Mouse (Mus musculus): ENCODE measurements at regions not wholly inside any gene's neighbourhood (a gene's known extent, or its start where the extent isn't known, plus 50 kb on each side); places are given as distances from the start of the nearest gene placed in this dataset.

DNA sequence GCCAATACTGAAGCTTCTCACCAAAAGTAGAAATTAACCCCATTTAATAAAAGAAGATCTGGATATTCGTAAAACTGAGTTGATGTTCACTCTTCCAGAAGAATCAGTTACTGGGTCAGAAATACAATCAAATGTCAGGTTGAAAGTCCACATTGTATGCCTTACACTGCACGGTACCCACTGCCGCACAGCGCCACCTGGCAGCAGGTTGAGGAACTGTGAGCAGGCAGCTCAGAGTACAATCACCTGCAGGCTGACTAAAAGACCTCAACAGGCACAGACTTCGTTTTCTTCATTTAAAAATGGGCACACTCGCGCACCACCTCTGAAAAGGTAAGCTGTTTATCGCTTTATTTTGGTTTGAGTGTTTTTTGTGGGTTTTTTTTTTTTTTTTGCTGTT is 341.8 kb upstream of the Mms22l start:
- DNase-seq (ENCODE audit: low spot score) (peak; percentile 57), ATAC-seq (replicated peaks; ENCODE audit: low FRiP score, low read depth) (peak; percentile 74; the same call in 1 of the 2 replicates)
- no peaks in the 10 kb centered on the region for H3K9me3 ChIP-seq (replicated peaks; ENCODE audit: low read length)
- H3K36me3 ChIP-seq (ENCODE audit: insufficient read depth, low read length) = no peaks in the 10 kb centered on the region
- no peak overlapping the region for H3K4me2 ChIP-seq (ENCODE audit: low read length)
- H3K4me3 ChIP-seq (replicated peaks; ENCODE audit: low read depth, low read length) = no peak overlapping the region
- no peak overlapping the region for H3K9ac ChIP-seq (ENCODE audit: low read depth, low read length)
- H3K4me1 ChIP-seq (replicated peaks; ENCODE audit: insufficient read depth, low read length) = no peaks in the 10 kb centered on the region
- peak; percentile 88 for TF ChIP-seq CTCF (IDR thresholded peaks at IDR 0.05; ENCODE audit: low read depth)
- 21% methylated on average over 8 of the region's 8 CpGs for WGBS
- H3K27me3 ChIP-seq (ENCODE audit: insufficient read depth, low read length) = no peaks in the 10 kb centered on the region
- H3K27ac ChIP-seq = no peak overlapping the region

DNA sequence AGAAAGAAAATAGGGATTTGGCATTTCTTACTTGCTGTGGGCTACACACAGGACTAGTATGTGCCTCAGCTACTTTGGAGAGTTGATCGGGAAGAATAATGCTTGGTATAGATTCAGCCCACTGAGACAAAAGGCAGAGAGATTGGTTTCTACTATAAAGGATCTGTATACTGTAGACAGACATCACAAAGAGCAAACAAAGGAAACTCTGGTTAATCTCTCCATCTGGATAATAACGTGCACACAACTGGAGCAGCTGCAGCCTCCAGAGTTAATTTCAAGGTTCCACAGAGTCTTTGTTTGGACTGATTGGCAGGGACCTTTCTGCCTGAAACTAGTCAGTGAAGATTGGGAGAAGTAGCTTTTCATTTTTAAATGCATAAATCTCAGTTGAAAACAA is 322.5 kb upstream of the Mms22l start:
- no peak for ATAC-seq (replicated peaks; ENCODE audit: low FRiP score, low read depth)
- Histone ChIP-seq H3K27ac (no peak overlapping the region), H3K9ac (ENCODE audit: low read depth, low read length) (no peak overlapping the region), H3K4me2 (ENCODE audit: low read length) (no peak overlapping the region), H3K9me3 (replicated peaks; ENCODE audit: low read length) (no peaks in the 10 kb centered on the region), H3K4me3 (replicated peaks; ENCODE audit: low read depth, low read length) (no peak overlapping the region), H3K27me3 (ENCODE audit: insufficient read depth, low read length) (no peaks in the 10 kb centered on the region), H3K36me3 (ENCODE audit: insufficient read depth, low read length) (no peaks in the 10 kb centered on the region), H3K4me1 (replicated peaks; ENCODE audit: insufficient read depth, low read length) (no peaks in the 10 kb centered on the region)
- 72% methylated on average over 2 of the region's 2 CpGs for WGBS
- TF ChIP-seq CTCF (IDR thresholded peaks at IDR 0.05; ENCODE audit: low read depth) = no peak
- no peak for DNase-seq (ENCODE audit: low spot score)

DNA sequence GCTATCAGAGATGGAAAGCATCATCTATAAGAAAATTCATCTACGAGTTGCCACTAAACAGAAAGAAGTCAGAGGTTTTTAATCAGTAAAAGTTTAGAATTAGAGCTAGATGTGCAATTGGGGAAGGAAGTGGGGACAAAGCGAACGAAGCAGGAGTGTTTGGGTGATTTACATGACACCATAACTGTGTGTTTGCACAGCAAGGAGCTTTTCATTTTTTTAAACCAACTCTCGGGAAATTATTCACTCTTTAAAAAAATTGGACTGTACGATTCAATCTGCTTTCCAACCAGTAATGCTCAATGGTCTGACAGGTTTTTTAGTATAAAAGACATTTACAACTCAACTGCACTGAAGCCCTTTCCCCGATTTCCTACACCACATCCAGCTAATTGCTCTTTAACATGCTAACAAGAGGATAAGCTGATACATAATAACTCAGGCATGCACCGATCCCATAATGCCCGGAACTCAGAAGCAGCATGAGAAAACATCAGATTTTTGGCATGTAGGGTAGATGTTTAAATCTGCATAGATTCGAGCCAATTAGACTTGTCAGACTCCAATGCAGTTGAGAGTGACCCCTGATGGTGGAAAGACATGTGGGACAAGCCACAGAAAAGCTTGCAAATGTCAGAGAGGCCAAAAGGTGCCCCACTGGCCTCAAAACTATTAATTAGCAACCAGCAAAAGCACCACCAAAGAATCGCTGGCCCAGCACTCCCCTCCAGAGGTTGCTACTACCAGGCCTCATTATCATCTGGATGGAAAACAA is 282.8 kb upstream of the Mms22l start:
- Histone ChIP-seq H3K4me2 (ENCODE audit: low read length) (no peak overlapping the region), H3K4me1 (replicated peaks; ENCODE audit: insufficient read depth, low read length) (no peaks in the 10 kb centered on the region), H3K27me3 (ENCODE audit: insufficient read depth, low read length) (no peaks in the 10 kb centered on the region), H3K9me3 (replicated peaks; ENCODE audit: low read length) (no peaks in the 10 kb centered on the region), H3K27ac (no peak overlapping the region), H3K36me3 (ENCODE audit: insufficient read depth, low read length) (no peaks in the 10 kb centered on the region), H3K9ac (ENCODE audit: low read depth, low read length) (no peak overlapping the region), H3K4me3 (replicated peaks; ENCODE audit: low read depth, low read length) (no peak overlapping the region)
- ATAC-seq (replicated peaks; ENCODE audit: low FRiP score, low read depth) = no peak
- TF ChIP-seq CTCF (IDR thresholded peaks at IDR 0.05; ENCODE audit: low read depth) = no peak
- 53% methylated on average over 10 of the region's 10 CpGs for WGBS
- no peak for DNase-seq (ENCODE audit: low spot score)

DNA sequence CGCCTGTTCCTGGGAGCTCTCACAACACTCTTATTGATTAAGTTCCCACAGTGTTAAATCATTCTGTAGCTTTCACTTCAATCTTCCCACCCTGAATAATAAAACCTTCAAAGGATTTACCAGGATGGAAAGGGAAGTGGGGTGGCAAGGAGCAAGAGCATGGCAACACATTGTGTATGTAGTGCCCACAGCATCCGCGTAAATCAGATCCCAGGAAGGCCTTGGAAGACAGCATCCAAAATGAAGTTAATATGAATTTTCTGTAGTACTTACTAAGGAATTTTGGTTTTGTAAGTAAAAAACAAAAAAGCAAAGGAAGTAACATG is 282.3 kb upstream of the Mms22l start:
- TF ChIP-seq CTCF (IDR thresholded peaks at IDR 0.05; ENCODE audit: low read depth) = no peak
- DNase-seq (ENCODE audit: low spot score) (no peak), ATAC-seq (replicated peaks; ENCODE audit: low FRiP score, low read depth) (no peak)
- Histone ChIP-seq H3K4me1 (replicated peaks; ENCODE audit: insufficient read depth, low read length) (no peaks in the 10 kb centered on the region), H3K9ac (ENCODE audit: low read depth, low read length) (no peak overlapping the region), H3K27ac (no peak overlapping the region), H3K9me3 (replicated peaks; ENCODE audit: low read length) (no peaks in the 10 kb centered on the region), H3K27me3 (ENCODE audit: insufficient read depth, low read length) (no peaks in the 10 kb centered on the region), H3K4me2 (ENCODE audit: low read length) (no peak overlapping the region), H3K4me3 (replicated peaks; ENCODE audit: low read depth, low read length) (no peak overlapping the region), H3K36me3 (ENCODE audit: insufficient read depth, low read length) (no peaks in the 10 kb centered on the region)
- WGBS = 67% methylated on average over 3 of the region's 3 CpGs

DNA sequence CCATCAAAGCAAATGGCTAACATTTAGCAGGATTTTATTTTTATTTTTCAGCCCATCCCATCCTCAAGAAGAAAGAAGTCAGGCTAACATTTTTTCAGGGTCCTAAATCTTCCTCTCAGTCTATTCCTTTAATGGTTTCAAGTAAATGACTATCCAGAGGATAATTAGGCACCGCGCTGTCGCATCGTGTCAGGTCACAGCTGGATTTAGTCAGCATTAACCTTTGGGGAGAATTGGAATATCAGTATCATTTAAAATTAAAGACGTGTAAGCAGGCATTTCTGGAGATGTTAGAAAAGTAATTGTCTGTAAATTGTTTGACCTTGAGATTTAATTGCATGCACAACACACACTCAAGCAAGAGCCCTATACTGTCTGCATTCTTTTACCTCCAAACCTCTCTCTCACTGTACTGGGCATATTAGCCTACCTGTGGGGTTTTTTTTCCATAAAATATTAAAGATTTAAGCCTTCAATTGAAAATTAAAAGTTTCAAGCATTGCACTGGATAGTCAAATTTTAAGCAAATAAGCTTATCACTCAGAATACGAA is 277.8 kb upstream of the Mms22l start:
- TF ChIP-seq CTCF (IDR thresholded peaks at IDR 0.05; ENCODE audit: low read depth) = no peak

DNA sequence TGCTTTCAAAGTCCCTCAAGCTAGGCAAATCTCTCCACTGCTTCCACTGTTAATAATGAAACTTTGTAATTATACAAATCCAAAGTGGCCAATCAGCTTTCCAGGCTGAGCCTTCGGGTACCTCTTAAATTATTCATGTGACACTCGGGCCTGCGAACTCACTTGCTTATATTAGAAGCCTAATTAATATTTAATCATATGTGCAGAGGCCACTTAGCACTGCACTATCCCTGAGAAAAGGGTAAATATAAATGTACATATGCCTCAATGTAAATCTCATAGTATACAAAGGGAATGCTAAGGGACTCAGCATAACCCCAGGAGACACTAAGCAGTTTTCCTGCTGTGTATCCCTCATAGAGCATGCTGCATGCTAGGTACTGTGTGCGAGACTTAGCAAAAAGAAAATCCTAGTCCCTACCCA is 277.2 kb upstream of the Mms22l start:
- Histone ChIP-seq H3K27ac (no peak overlapping the region), H3K27me3 (ENCODE audit: insufficient read depth, low read length) (no peaks in the 10 kb centered on the region), H3K36me3 (ENCODE audit: insufficient read depth, low read length) (no peaks in the 10 kb centered on the region), H3K9ac (ENCODE audit: low read depth, low read length) (no peak overlapping the region), H3K4me1 (replicated peaks; ENCODE audit: insufficient read depth, low read length) (no peaks in the 10 kb centered on the region), H3K4me2 (ENCODE audit: low read length) (no peak overlapping the region), H3K4me3 (replicated peaks; ENCODE audit: low read depth, low read length) (no peak overlapping the region), H3K9me3 (replicated peaks; ENCODE audit: low read length) (no peaks in the 10 kb centered on the region)
- DNase-seq (ENCODE audit: low spot score) = no peak
- ATAC-seq (replicated peaks; ENCODE audit: low FRiP score, low read depth) = no peak
- 57% methylated on average over 4 of the region's 4 CpGs for WGBS
- no peak for TF ChIP-seq CTCF (IDR thresholded peaks at IDR 0.05; ENCODE audit: low read depth)

More for the DNA sequence above, 277.8 kb upstream of the Mms22l start:
- no peaks in the 10 kb centered on the region for H3K9me3 ChIP-seq (replicated peaks; ENCODE audit: low read length)
- 47% methylated on average over 6 of the region's 6 CpGs for WGBS
- H3K9ac ChIP-seq (ENCODE audit: low read depth, low read length) = no peak overlapping the region
- ATAC-seq (replicated peaks; ENCODE audit: low FRiP score, low read depth) (no peak), DNase-seq (ENCODE audit: low spot score) (no peak)
- no peaks in the 10 kb centered on the region for H3K4me1 ChIP-seq (replicated peaks; ENCODE audit: insufficient read depth, low read length)
- no peak overlapping the region for H3K4me3 ChIP-seq (replicated peaks; ENCODE audit: low read depth, low read length)
- H3K36me3 ChIP-seq (ENCODE audit: insufficient read depth, low read length) = no peaks in the 10 kb centered on the region
- H3K4me2 ChIP-seq (ENCODE audit: low read length) = no peak overlapping the region
- H3K27me3 ChIP-seq (ENCODE audit: insufficient read depth, low read length) = no peaks in the 10 kb centered on the region
- H3K27ac ChIP-seq = no peak overlapping the region

Data from kidney, postnatal 0 days (tissue).